Mouse (Mus musculus): ENCODE measurements at regions not wholly inside any gene's neighbourhood (a gene's known extent, or its start where the extent isn't known, plus 50 kb on each side); places are given as distances from the start of the nearest gene placed in this dataset.

DNA sequence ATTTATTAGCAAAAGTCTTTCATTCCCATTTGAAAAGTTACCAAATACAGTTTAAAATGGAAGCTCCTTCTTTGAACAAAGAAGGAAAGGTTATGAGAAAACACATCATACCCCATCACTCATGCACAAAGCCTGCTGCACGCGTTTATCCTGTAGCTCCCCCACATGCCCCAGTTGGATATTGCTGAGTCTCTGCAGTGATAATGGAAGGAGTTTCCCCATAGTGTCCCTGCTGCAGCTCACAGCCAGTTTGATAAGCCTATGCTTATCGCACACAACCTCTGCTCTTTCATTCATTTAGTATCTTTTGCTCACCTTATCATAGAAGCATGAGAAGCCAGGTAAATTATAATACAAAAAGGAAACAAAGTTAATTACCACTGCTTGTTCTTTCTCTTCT, 55.1 kb upstream of the 1700008P02Rik start:
- TF ChIP-seq POLR2A (IDR thresholded peaks at IDR 0.05; ENCODE audit: borderline replicate concordance, insufficient read depth, low read length) (no peak), CTCF (IDR thresholded peaks at IDR 0.05; ENCODE audit: borderline replicate concordance, insufficient read depth, low read depth, low read length) (no peak)
